Mouse (Mus musculus) liver, embryonic 14 days (tissue): Measurements from ENCODE around the gene Rtkn2. TPM values are rescaled to one million over a fixed set of nuclear protein-coding genes. Genes with fewer than 3 reads are reported as not detected.

Experiments
- polyA plus RNA-seq: library from polyadenylated mRNA; depleted of rRNA; stranded (reverse); fragments of >200 nt; gene quantifications from 2 replicates; pipeline ENCODE4 v1.2.3, GENCODE M21; 2012; rRNA removed

The Rtkn2 gene
- polyA plus RNA-seq: 0.41 and 0.52 TPM in 2 replicates

DNA sequence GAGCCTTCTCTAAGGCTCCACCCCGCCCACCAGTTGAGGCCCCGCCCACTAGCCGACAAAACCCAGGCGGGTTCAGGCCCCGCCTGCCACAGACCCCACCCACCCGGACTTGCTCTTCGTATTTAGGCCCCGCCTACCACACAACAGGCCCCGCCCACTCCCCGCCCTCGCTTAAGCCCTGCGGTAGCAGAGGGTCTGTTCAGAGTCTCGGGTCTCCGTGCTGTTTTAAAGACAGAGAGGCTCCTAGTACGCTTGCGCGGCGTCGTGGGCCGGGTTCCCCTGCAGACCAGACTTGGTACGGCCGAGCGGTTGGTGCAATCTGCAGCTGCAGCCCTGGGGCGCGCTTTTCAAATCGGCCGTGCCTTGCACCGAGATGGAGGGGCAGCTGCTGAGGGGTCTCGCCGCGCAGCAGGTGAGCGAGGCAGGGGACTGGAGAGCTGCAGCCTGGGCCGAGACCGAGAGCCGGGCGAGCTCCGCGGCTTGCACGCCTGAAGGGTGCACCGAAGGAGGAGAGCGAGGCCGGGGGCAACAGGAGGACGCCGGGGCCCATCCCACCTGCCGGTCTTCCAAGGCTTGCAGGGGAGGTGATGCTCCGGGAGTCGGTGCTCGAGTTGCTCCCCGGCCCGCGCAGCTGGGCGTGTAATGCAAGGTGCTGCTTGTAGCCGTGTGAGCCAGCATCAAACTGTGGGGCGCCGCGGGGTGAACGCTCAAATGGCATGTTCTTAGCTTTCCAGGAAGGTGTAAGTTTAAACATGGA lies at the start of gene Rtkn2:
Gene Rtkn2, plus strand, starts transcription at position 170 of the 757 bp plus-strand sequence.

Other genes starting within 250 kb of the Rtkn2 start
- gene Zfp365, start 66.9 kb upstream of the Rtkn2 start, polyA plus RNA-seq: 0.02 TPM in 2 replicates